Mouse (Mus musculus) ES-Bruce4 (cell line): ENCODE data around the gene Schip1.

Experiments
- CTCF ChIP-seq: IDR thresholded peaks from one replicate; pipeline ENCODE4 v1.8.1; 2011; ENCODE audit warnings: low read depth, low read length
- EP300 ChIP-seq: IDR thresholded peaks from 2 replicates; pipeline ENCODE4 v1.6.1; 2011; ENCODE audit warnings: low read depth, low read length; ENCODE audit not compliant: insufficient read depth
- POLR2A ChIP-seq: IDR thresholded peaks from one replicate; pipeline ENCODE4 v1.8.1; 2011; ENCODE audit warnings: low read length; ENCODE audit not compliant: insufficient read depth

GRCm38 (mm10) chr3:68284500-68284899 lies 219.9 kb downstream of the Schip1 start:
- TF ChIP-seq CTCF (no peak), POLR2A (no peak), EP300 (no peak)
